Comparison of ENCODE assay signal across 8 mouse cellular contexts in the genomic region with DNA sequence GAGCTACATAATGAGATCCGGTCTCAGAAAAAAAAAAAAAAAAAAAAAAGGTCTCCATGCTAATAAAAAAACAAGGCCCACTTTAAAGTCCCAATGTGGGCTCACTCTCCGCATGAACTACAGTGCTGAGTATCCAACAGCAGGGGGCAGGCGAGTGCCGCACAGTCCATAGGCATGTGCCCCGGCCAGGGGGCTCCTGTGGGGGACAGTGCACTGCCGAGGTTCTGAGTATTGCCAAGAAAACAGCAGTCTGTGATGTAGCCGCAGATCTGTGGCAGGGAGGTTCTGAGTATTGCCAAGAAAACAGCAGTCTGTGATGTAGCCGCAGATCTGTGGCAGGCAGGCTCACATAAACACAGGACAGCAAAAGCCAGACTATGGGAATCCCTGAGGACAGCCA. TPM values are rescaled to one million over a fixed set of nuclear protein-coding genes. Genes with fewer than 3 reads are reported as not detected.
DNase-seq lines count a peak whose midpoint lies in the region; ATAC-seq and TF ChIP-seq lines count a peak whose summit lies in the region.

No protein-coding gene starts in this region.

- TF ChIP-seq CTCF in cortical plate, adult 2 months (IDR thresholded peaks at IDR 0.05; ENCODE audit: extremely low read depth, insufficient read depth, low read length): peak; percentile 78

- no peaks in the 10 kb centered on the region for H3K9me3 ChIP-seq in hindbrain, embryonic 14.5 days (ENCODE audit: control insufficient read depth, low read length)
- H3K9me3 ChIP-seq in liver, embryonic 11.5 days (ENCODE audit: control insufficient read depth, low read length): no peaks in the 10 kb centered on the region
- H3K9me3 ChIP-seq in neural tube, embryonic 11.5 days (ENCODE audit: control insufficient read depth, low read length): no peaks in the 10 kb centered on the region

- peak; percentile 56 to 75 for DNase-seq in layer of hippocampus, postnatal 25 days (ENCODE audit: extremely low spot score in 1 of 2, low spot score in 1 of 2)
- no peak for DNase-seq in layer of hippocampus, adult 8-10 months (ENCODE audit: low spot score in 2 of 2)
- DNase-seq in MEL-GATA-1-ER (ENCODE audit: extremely low read depth, low read depth): peak; percentile 29
- peak; percentile 77 for DNase-seq in hindbrain, embryonic 14.5 days (ENCODE audit: low spot score)
- DNase-seq in liver, embryonic 11.5 days (ENCODE audit: low spot score): peak; percentile 51
- DNase-seq in neural tube, embryonic 11.5 days (ENCODE audit: low spot score): peak; percentile 83

- H3K4me2 ChIP-seq in hindbrain, embryonic 14.5 days (replicated peaks): no peak overlapping the region
- H3K4me2 ChIP-seq in liver, embryonic 11.5 days: no peak overlapping the region
- no peak overlapping the region for H3K4me2 ChIP-seq in neural tube, embryonic 11.5 days (ENCODE audit: low read depth)

- no peaks in the 10 kb centered on the region for H3K27me3 ChIP-seq in hindbrain, embryonic 14.5 days (ENCODE audit: control insufficient read depth, insufficient read depth, low read length)
- no peaks in the 10 kb centered on the region for H3K27me3 ChIP-seq in liver, embryonic 11.5 days (replicated peaks; ENCODE audit: control insufficient read depth, insufficient read depth, low read length)
- no peaks in the 10 kb centered on the region for H3K27me3 ChIP-seq in neural tube, embryonic 11.5 days (ENCODE audit: control insufficient read depth, insufficient read depth, low read length)

- no peak for TF ChIP-seq POLR2A in cortical plate, adult 2 months (IDR thresholded peaks at IDR 0.05; ENCODE audit: extremely low read depth, insufficient read depth, low read length)

- peaks cover 11% of the 10 kb centered on the region for H3K4me1 ChIP-seq in cortical plate, adult 2 months (ENCODE audit: control insufficient read depth, insufficient read depth, low read length)
- H3K4me1 ChIP-seq in hindbrain, embryonic 14.5 days (replicated peaks; ENCODE audit: control insufficient read depth, insufficient read depth, low read length): peaks cover 17% of the 10 kb centered on the region
- peaks cover 7% of the 10 kb centered on the region; the same call in 1 of the 2 replicates for H3K4me1 ChIP-seq in liver, embryonic 11.5 days (replicated peaks; ENCODE audit: control insufficient read depth, insufficient read depth, low read length)
- peaks cover 17% of the 10 kb centered on the region for H3K4me1 ChIP-seq in neural tube, embryonic 11.5 days (ENCODE audit: control insufficient read depth, insufficient read depth, low read length)

- 0 out of 2 replicates have a peak, but pooled peaks have one; percentile 29 for ATAC-seq in hindbrain, embryonic 14.5 days (ENCODE audit: low FRiP score)
- ATAC-seq in liver, embryonic 11.5 days (replicated peaks; ENCODE audit: low FRiP score): no peak; the same call in 1 of the 2 replicates
- ATAC-seq in neural tube, embryonic 11.5 days (ENCODE audit: insufficient read depth, low FRiP score, low TSS enrichment): no peak
- no peak for ATAC-seq in erythroid progenitor cell, adult 5-6 weeks (replicated peaks; ENCODE audit: low FRiP score, poor library complexity, severe bottlenecking)

- peaks cover 24% of the 10 kb centered on the region for H3K36me3 ChIP-seq in hindbrain, embryonic 14.5 days (replicated peaks; ENCODE audit: control insufficient read depth, insufficient read depth)
- no peaks in the 10 kb centered on the region for H3K36me3 ChIP-seq in liver, embryonic 11.5 days (ENCODE audit: control insufficient read depth, insufficient read depth, low read length)
- peaks cover 11% of the 10 kb centered on the region for H3K36me3 ChIP-seq in neural tube, embryonic 11.5 days (ENCODE audit: control insufficient read depth, insufficient read depth, low read length)

- no peak overlapping the region for H3K9ac ChIP-seq in hindbrain, embryonic 14.5 days
- H3K9ac ChIP-seq in liver, embryonic 11.5 days (ENCODE audit: low read depth, low read length): no peak overlapping the region
- H3K9ac ChIP-seq in neural tube, embryonic 11.5 days (ENCODE audit: low read length): no peak overlapping the region

- no peak overlapping the region for H3K27ac ChIP-seq in cortical plate, adult 2 months (ENCODE audit: insufficient read depth, low read length)
- 0 out of 2 replicates have a peak overlapping the region, but pooled peaks have one; percentile 17 for H3K27ac ChIP-seq in hindbrain, embryonic 14.5 days
- H3K27ac ChIP-seq in liver, embryonic 11.5 days (ENCODE audit: low read depth, low read length): no peak overlapping the region
- no peak overlapping the region for H3K27ac ChIP-seq in neural tube, embryonic 11.5 days (ENCODE audit: low read depth, low read length)

- H3K4me3 ChIP-seq in cortical plate, adult 2 months (ENCODE audit: insufficient read depth, low read length): no peak overlapping the region
- no peak overlapping the region for H3K4me3 ChIP-seq in hindbrain, embryonic 14.5 days (replicated peaks; ENCODE audit: low read length)
- H3K4me3 ChIP-seq in liver, embryonic 11.5 days (ENCODE audit: low read depth, low read length): no peak overlapping the region
- no peak overlapping the region for H3K4me3 ChIP-seq in neural tube, embryonic 11.5 days (ENCODE audit: low read depth, low read length)

- 14% methylated on average over 8 of the region's 8 CpGs for WGBS in hindbrain, embryonic 14.5 days
- WGBS in liver, embryonic 11.5 days: 30% methylated on average over 8 of the region's 8 CpGs
- WGBS in neural tube, embryonic 11.5 days: 24% methylated on average over 8 of the region's 8 CpGs

RNA-seq across cellular contexts. Expression of gene Crocc, which starts 15.5 kb away (rescaled TPM):
- total RNA-seq in layer of hippocampus, postnatal 25 days (2021): 10 to 100 TPM; 46.3 to 73.9 TPM
- total RNA-seq in layer of hippocampus, adult 8-10 months (2022): 10 to 100 TPM; 67.9 to 92.0 (median 76.6) TPM
- 85.8 and 95.2 TPM in 2 replicates for polyA plus RNA-seq in cortical plate, adult 2 months (2012; rRNA removed)
- polyA plus RNA-seq in hindbrain, embryonic 14.5 days (2014; fragmentation: Nextera tagmentation; extraction: Ambion mirVana): 5.0 and 5.4 TPM in 2 replicates
- polyA plus RNA-seq in liver, embryonic 11.5 days (2014; fragmentation: Nextera tagmentation; extraction: Ambion mirVana): 5.0 and 6.0 TPM in 2 replicates
- polyA plus RNA-seq in neural tube, embryonic 11.5 days (2014; fragmentation: Nextera tagmentation; extraction: Ambion mirVana): 7.9 and 10.3 TPM in 2 replicates
- 0.36 TPM in 1 of 2 replicates, not detected in the other for total RNA-seq in erythroid progenitor cell, adult 5-6 weeks (2015; ENCODE audit: low replicate concordance)
- 1.4 TPM in 1 of 2 replicates, not detected in the other for total RNA-seq in erythroid progenitor cell, adult 5-6 weeks (2017; ENCODE audit: low replicate concordance)

RNA-seq across cellular contexts. Expression of gene Necap2, which starts 33.3 kb away (rescaled TPM):
- 10 to 100 TPM; 41.2 to 46.5 TPM for total RNA-seq in layer of hippocampus, postnatal 25 days (2021)
- 10 to 100 TPM; 41.4 to 55.0 (median 46.9) TPM for total RNA-seq in layer of hippocampus, adult 8-10 months (2022)
- 58.6 and 62.3 TPM in 2 replicates for polyA plus RNA-seq in cortical plate, adult 2 months (2012; rRNA removed)
- 44.2 and 46.9 TPM in 2 replicates for polyA plus RNA-seq in hindbrain, embryonic 14.5 days (2014; fragmentation: Nextera tagmentation; extraction: Ambion mirVana)
- 178 and 180 TPM in 2 replicates for polyA plus RNA-seq in liver, embryonic 11.5 days (2014; fragmentation: Nextera tagmentation; extraction: Ambion mirVana)
- 47.7 and 53.0 TPM in 2 replicates for polyA plus RNA-seq in neural tube, embryonic 11.5 days (2014; fragmentation: Nextera tagmentation; extraction: Ambion mirVana)
- total RNA-seq in erythroid progenitor cell, adult 5-6 weeks (2015; ENCODE audit: low replicate concordance): 51.1 and 67.4 TPM in 2 replicates
- total RNA-seq in erythroid progenitor cell, adult 5-6 weeks (2017; ENCODE audit: low replicate concordance): 45.2 and 108 TPM in 2 replicates

RNA-seq across cellular contexts. Expression of gene Mfap2, which starts 34.6 kb away (rescaled TPM):
- 1 to 10 TPM; 5.2 to 5.7 TPM for total RNA-seq in layer of hippocampus, postnatal 25 days (2021)
- total RNA-seq in layer of hippocampus, adult 8-10 months (2022): 1 to 10 TPM; 4.2 to 6.6 (median 5.5) TPM
- polyA plus RNA-seq in cortical plate, adult 2 months (2012; rRNA removed): 9.6 and 10.9 TPM in 2 replicates
- polyA plus RNA-seq in hindbrain, embryonic 14.5 days (2014; fragmentation: Nextera tagmentation; extraction: Ambion mirVana): 164 and 190 TPM in 2 replicates
- polyA plus RNA-seq in liver, embryonic 11.5 days (2014; fragmentation: Nextera tagmentation; extraction: Ambion mirVana): 107 and 128 TPM in 2 replicates
- 279 and 295 TPM in 2 replicates for polyA plus RNA-seq in neural tube, embryonic 11.5 days (2014; fragmentation: Nextera tagmentation; extraction: Ambion mirVana)
- not detected in 2 replicates for total RNA-seq in erythroid progenitor cell, adult 5-6 weeks (2015; ENCODE audit: low replicate concordance)
- not detected in 2 replicates for total RNA-seq in erythroid progenitor cell, adult 5-6 weeks (2017; ENCODE audit: low replicate concordance)

RNA-seq across cellular contexts. Expression of gene Spata21, which starts 43.3 kb away (rescaled TPM):
- total RNA-seq in layer of hippocampus, postnatal 25 days (2021): under 1 TPM; 0.17 to 0.21 TPM
- under 1 TPM in 2 of 4 experiments, not detected in 2; 0.20 to 0.23 TPM for total RNA-seq in layer of hippocampus, adult 8-10 months (2022)
- 0.53 and 0.71 TPM in 2 replicates for polyA plus RNA-seq in cortical plate, adult 2 months (2012; rRNA removed)
- 0.46 and 0.96 TPM in 2 replicates for polyA plus RNA-seq in hindbrain, embryonic 14.5 days (2014; fragmentation: Nextera tagmentation; extraction: Ambion mirVana)
- polyA plus RNA-seq in liver, embryonic 11.5 days (2014; fragmentation: Nextera tagmentation; extraction: Ambion mirVana): 0.19 TPM in 1 of 2 replicates, not detected in the other
- not detected in 2 replicates for polyA plus RNA-seq in neural tube, embryonic 11.5 days (2014; fragmentation: Nextera tagmentation; extraction: Ambion mirVana)
- not detected in 2 replicates for total RNA-seq in erythroid progenitor cell, adult 5-6 weeks (2015; ENCODE audit: low replicate concordance)
- not detected in 2 replicates for total RNA-seq in erythroid progenitor cell, adult 5-6 weeks (2017; ENCODE audit: low replicate concordance)

RNA-seq across cellular contexts. Expression of gene Atp13a2, which starts 58.1 kb away (rescaled TPM):
- total RNA-seq in layer of hippocampus, postnatal 25 days (2021): 100 to 1,000 TPM; 168 to 172 TPM
- 100 to 1,000 TPM; 144 to 156 (median 150) TPM for total RNA-seq in layer of hippocampus, adult 8-10 months (2022)
- 180 and 187 TPM in 2 replicates for polyA plus RNA-seq in cortical plate, adult 2 months (2012; rRNA removed)
- polyA plus RNA-seq in hindbrain, embryonic 14.5 days (2014; fragmentation: Nextera tagmentation; extraction: Ambion mirVana): 176 and 178 TPM in 2 replicates
- 41.7 and 42.7 TPM in 2 replicates for polyA plus RNA-seq in liver, embryonic 11.5 days (2014; fragmentation: Nextera tagmentation; extraction: Ambion mirVana)
- polyA plus RNA-seq in neural tube, embryonic 11.5 days (2014; fragmentation: Nextera tagmentation; extraction: Ambion mirVana): 58.7 and 59.7 TPM in 2 replicates
- 4.2 and 10.8 TPM in 2 replicates for total RNA-seq in erythroid progenitor cell, adult 5-6 weeks (2015; ENCODE audit: low replicate concordance)
- 6.0 and 18.0 TPM in 2 replicates for total RNA-seq in erythroid progenitor cell, adult 5-6 weeks (2017; ENCODE audit: low replicate concordance)

Comparison
In these comparisons a context has a peak if more than half of its experiments do, and no peak if none do; other contexts are left out.
1. DNase-seq: peak in layer of hippocampus, postnatal 25 days (2 of 2), MEL-GATA-1-ER (single experiment), hindbrain, embryonic 14.5 days (single experiment), liver, embryonic 11.5 days (single experiment) and neural tube, embryonic 11.5 days (single experiment); none in layer of hippocampus, adult 8-10 months (0 of 2).